Mouse (Mus musculus) lung, embryonic 16.5 days (tissue): ENCODE results near the gene Aifm2. TPM values are rescaled to one million over a fixed set of nuclear protein-coding genes. Genes with fewer than 3 reads are reported as not detected.

Source experiments
- ATAC-seq: fragments of 200-750 bp; cut with Nextera tagmentation; 2 replicates; pipeline ENCODE4 v1.8.0; 2017; ENCODE audit warnings: low read depth, mild to moderate bottlenecking, moderate library complexity
- H3K27ac ChIP-seq: fragments of 300-500 bp; sonication (generic); 2 replicates; pipeline ENCODE4 v1.5.1; 2014; ENCODE audit warnings: mild to moderate bottlenecking, control low read depth, low read length
- H3K27me3 ChIP-seq: fragments of 300-500 bp; sonication (generic); 2 replicates; pipeline ENCODE4 v1.6.1; 2014; ENCODE audit warnings: low read depth, low read length, mixed read lengths; ENCODE audit not compliant: control insufficient read depth, insufficient read depth
- H3K36me3 ChIP-seq: fragments of 300-500 bp; sonication (generic); 2 replicates; pipeline ENCODE4 v1.6.1; 2014; ENCODE audit warnings: low read length; ENCODE audit not compliant: control insufficient read depth, insufficient read depth
- H3K4me1 ChIP-seq: fragments of 300-500 bp; sonication (generic); replicated peaks from 2 replicates; pipeline ENCODE4 v1.6.1; 2014; ENCODE audit warnings: low read length, mixed read lengths; ENCODE audit not compliant: control insufficient read depth, insufficient read depth
- H3K4me2 ChIP-seq: fragments of 300-500 bp; sonication (generic); 2 replicates; pipeline ENCODE4 v1.6.1; 2014; ENCODE audit warnings: low read depth, low read length, control low read depth
- H3K4me3 ChIP-seq: fragments of 300-500 bp; sonication (generic); 2 replicates; pipeline ENCODE4 v1.5.1; 2014; ENCODE audit warnings: mild to moderate bottlenecking, low read length, control low read depth
- H3K9ac ChIP-seq: fragments of 300-500 bp; sonication (generic); 2 replicates; pipeline ENCODE4 v1.6.1; 2014; ENCODE audit warnings: low read length, control low read depth
- H3K9me3 ChIP-seq: fragments of 300-500 bp; sonication (generic); 2 replicates; pipeline ENCODE4 v1.6.1; 2016; ENCODE audit warnings: low read length; ENCODE audit not compliant: control insufficient read depth
- WGBS: fragments of 180-500 bp; shearing (Covaris S2); extraction: QIAGEN DNeasy Blood & Tissue Kit; methylation state at CpG from one replicate; pipeline ENCODE4 v1.1.7; 2014; 5-methylcytosine and 5-hydroxymethylcytosine counted together
- polyA plus RNA-seq: library from polyadenylated mRNA; unstranded; fragments of >200 nt; fragmentation: Nextera tagmentation; extraction: Ambion mirVana; gene quantifications from 2 replicates; pipeline ENCODE4 v1.2.1, GENCODE M21; 2015

The Aifm2 gene
- polyA plus RNA-seq, 1 experiment from 2014 or later: 16.9 TPM

DNA sequence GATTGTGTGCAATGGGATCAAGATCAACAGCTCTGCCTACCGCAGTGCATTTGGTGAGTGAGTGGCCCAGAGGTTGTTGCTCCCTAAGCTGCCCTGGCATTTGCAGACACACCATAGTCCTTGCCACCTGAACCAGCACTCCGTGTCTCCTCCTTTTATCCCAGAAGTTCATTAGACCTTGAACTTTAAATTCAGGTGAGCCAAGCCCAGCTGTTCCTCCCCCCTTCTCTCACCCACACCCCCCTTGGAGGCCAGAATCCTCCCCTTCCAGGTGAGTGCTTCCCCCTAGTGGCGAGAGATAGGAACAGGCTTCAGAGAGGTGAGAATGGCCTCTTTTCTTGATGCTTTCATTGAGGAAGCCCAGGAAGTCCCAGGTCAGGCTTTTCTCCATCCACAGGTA lies 19.3 kb downstream of the Aifm2 start:
- Histone ChIP-seq H3K4me3 (no peak overlapping the region), H3K27ac (no peak overlapping the region), H3K36me3 (peaks cover under 1% of the 10 kb centered on the region; the same call in 1 of the 2 replicates), H3K9ac (no peak overlapping the region), H3K27me3 (no peaks in the 10 kb centered on the region), H3K9me3 (no peaks in the 10 kb centered on the region), H3K4me2 (no peak overlapping the region), H3K4me1 (no peaks in the 10 kb centered on the region; the same call in 1 of the 2 replicates)
- 39% methylated on average over 3 of the region's 3 CpGs for WGBS
- no peak for ATAC-seq

DNA sequence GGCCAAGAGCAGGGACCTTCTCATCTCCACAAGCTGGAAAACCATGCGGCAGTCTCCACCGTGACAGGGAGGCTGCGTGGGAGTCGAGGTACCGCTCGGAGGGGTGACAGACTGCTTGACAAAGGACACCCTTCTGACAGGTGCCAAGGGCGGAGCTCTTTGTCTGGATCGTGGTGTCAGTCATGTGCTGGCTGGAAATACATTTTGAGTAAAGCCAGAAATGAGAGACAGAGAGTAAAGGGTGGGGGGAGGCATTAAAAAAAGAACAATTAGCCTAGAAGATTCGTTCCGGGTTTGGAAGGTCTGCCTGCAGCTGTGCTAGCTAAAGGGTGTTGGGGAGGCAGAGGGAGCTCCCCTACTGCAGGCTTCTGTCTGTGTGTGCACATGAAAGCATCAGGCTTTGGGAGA lies 21.6 kb downstream of the Aifm2 start:
- Histone ChIP-seq H3K27me3 (no peaks in the 10 kb centered on the region), H3K4me2 (no peak overlapping the region), H3K9ac (no peak overlapping the region), H3K9me3 (no peaks in the 10 kb centered on the region), H3K4me3 (no peak overlapping the region), H3K4me1 (no peaks in the 10 kb centered on the region; the same call in 1 of the 2 replicates), H3K27ac (no peak overlapping the region), H3K36me3 (peaks cover 9% of the 10 kb centered on the region)
- no peak for ATAC-seq
- 57% methylated on average over 10 of the region's 10 CpGs for WGBS

DNA sequence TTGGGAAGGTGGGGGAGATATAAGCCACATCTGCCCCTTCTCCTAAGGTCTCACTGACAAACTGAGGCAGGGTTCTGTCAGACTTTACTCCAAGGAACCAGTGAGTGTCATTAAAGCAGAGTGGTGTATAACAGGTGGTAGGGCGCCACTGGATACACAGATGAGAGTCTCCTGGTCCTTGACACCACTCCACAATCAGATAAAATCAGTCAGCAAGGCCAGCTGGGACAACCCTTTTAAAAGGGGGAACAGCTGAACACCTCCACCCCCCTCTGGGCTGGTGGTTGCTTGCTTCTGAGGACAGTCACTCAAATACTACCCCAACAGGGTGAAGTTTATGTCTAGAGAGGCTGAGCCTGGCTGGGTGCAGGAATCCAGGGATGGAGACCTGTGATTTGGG lies 22.5 kb downstream of the Aifm2 start:
- WGBS: 58% methylated on average over 1 of the region's 1 CpGs
- no peaks in the 10 kb centered on the region for H3K4me1 ChIP-seq
- H3K9me3 ChIP-seq: no peaks in the 10 kb centered on the region
- no peak overlapping the region for H3K4me2 ChIP-seq
- no peak overlapping the region for H3K4me3 ChIP-seq
- H3K36me3 ChIP-seq: peaks cover 10% of the 10 kb centered on the region
- ATAC-seq: no peak
- H3K27ac ChIP-seq: no peak overlapping the region
- no peak overlapping the region for H3K9ac ChIP-seq
- no peaks in the 10 kb centered on the region for H3K27me3 ChIP-seq

DNA sequence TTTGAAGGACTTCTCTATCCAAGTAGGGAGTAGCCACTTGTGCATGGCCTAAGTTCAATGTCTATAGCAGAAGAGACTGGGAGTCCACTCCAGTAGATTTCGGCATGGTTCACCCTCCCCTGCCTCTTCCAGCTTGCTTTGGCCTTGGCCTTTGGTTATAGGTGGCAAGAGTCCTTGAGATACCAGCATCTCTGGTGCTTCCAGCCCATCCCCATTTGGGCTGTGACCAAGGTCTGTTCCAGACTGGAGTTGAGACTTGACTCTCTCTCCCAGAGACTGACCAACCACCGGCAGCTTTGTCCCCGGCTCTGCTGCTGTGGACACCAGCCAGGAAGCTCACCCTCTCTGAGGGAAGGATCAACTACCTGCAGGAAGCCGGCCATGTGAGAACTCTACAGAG lies 23.1 kb downstream of the Aifm2 start:
- Histone ChIP-seq H3K27me3 (no peaks in the 10 kb centered on the region), H3K27ac (no peak overlapping the region), H3K4me2 (no peak overlapping the region), H3K9ac (no peak overlapping the region), H3K9me3 (no peaks in the 10 kb centered on the region), H3K4me1 (no peaks in the 10 kb centered on the region), H3K4me3 (no peak overlapping the region), H3K36me3 (peaks cover 11% of the 10 kb centered on the region)
- no peak for ATAC-seq
- WGBS: 89% methylated on average over 4 of the region's 4 CpGs

DNA sequence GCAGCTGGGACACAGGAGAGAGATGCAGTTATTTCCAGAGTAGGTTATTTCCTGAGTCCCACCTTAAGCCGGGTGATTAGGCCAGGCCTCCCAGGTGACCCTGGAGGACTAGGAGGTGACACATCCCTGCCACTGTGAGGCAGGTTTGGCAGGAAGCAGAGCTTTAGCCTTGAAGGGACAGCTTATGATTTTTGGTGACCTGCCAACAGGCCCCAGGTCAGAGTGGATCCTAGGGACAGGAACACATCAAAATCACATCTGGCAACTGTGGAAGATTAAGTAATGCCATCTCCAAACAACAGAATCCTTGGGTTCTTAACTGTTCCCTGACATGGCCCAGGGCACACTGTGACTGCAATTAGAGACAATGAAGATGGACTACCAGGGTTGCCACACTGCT lies 26.2 kb downstream of the Aifm2 start:
- no peaks in the 10 kb centered on the region; the same call in 1 of the 2 replicates for H3K9me3 ChIP-seq
- H3K9ac ChIP-seq: no peak overlapping the region
- no peak for ATAC-seq
- H3K4me2 ChIP-seq: no peak overlapping the region
- no peaks in the 10 kb centered on the region for H3K27me3 ChIP-seq
- no peaks in the 10 kb centered on the region for H3K4me1 ChIP-seq
- no peak overlapping the region for H3K4me3 ChIP-seq
- H3K27ac ChIP-seq: no peak overlapping the region
- WGBS: 71% methylated on average over 1 of the region's 1 CpGs
- H3K36me3 ChIP-seq: peaks cover 24% of the 10 kb centered on the region

DNA sequence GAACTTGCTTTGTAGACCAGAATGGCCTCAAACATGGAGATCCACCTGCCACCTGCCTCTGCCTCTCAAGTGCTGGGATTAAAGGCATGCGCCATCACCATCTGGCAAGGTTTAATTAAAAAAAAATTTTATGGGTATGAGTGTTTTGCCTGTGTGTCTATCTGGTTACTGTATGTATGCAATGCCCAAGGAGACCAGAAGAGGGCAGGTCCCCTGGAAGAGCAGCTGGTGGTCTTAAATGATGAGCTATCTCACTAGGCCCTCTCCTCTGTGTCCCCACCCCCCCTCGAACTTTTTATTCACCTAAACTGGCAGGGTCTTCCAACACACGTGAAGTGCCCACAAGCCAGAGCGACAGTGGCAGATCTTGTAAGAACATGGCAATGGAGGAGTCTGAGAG lies 26.8 kb downstream of the Aifm2 start:
- no peaks in the 10 kb centered on the region; the same call in 1 of the 2 replicates for H3K9me3 ChIP-seq
- H3K9ac ChIP-seq: no peak overlapping the region
- no peak overlapping the region for H3K27ac ChIP-seq
- no peak overlapping the region for H3K4me2 ChIP-seq
- ATAC-seq: no peak
- no peak overlapping the region for H3K4me3 ChIP-seq
- H3K36me3 ChIP-seq: peaks cover 28% of the 10 kb centered on the region
- no peaks in the 10 kb centered on the region for H3K4me1 ChIP-seq
- no peaks in the 10 kb centered on the region for H3K27me3 ChIP-seq
- 83% methylated on average over 4 of the region's 4 CpGs for WGBS

DNA sequence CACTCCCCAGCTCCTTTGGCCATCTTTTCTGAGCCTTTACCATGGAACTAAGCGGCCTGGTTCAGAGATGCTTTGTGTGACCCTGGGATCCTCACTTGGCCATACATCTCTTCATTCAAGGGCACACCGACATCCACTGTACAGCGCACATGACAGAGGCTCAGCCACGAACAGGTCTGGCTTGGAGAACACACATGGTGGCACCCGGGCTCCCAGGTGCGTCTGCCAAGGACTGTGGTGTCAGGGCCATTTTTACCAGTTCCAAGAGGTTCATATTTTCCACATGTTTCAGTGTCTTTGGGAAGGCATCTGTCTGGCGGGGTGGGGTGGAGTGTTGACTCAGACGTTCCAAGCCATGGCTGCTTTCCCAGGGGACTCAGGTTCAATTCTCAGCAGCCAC lies 27.3 kb downstream of the Aifm2 start:
- Histone ChIP-seq H3K36me3 (peaks cover 31% of the 10 kb centered on the region), H3K4me3 (no peak overlapping the region), H3K4me1 (no peaks in the 10 kb centered on the region), H3K27ac (no peak overlapping the region), H3K9ac (no peak overlapping the region), H3K27me3 (no peaks in the 10 kb centered on the region), H3K4me2 (no peak overlapping the region), H3K9me3 (no peaks in the 10 kb centered on the region; the same call in 1 of the 2 replicates)
- WGBS: 90% methylated on average over 8 of the region's 8 CpGs
- ATAC-seq: no peak

DNA sequence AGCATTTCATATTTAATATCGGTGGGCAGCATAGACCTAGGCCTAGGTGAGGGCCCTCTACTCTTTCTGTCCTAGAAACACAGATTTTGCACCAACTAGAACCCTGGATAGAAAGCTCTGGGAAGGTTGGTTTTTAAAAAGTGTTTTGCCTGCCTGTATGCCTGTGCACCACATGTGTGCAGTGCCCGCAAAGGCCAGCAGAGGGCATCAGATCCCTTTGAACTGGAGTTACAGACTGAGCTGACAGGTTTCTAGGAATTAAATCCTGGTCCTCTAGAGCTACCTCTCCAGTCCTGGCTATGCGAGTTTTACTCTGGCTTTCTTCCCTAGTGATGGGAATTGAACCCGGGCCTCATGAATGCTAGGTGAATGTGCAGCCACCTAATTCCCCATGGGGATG lies 30.1 kb downstream of the Aifm2 start:
- H3K9me3 ChIP-seq: no peaks in the 10 kb centered on the region; the same call in 1 of the 2 replicates
- no peaks in the 10 kb centered on the region for H3K27me3 ChIP-seq
- ATAC-seq: no peak
- no peaks in the 10 kb centered on the region for H3K4me1 ChIP-seq
- H3K27ac ChIP-seq: no peak overlapping the region
- no peak overlapping the region for H3K4me2 ChIP-seq
- peaks cover 28% of the 10 kb centered on the region for H3K36me3 ChIP-seq
- WGBS: 91% methylated on average over 4 of the region's 4 CpGs
- no peak overlapping the region for H3K9ac ChIP-seq
- H3K4me3 ChIP-seq: no peak overlapping the region

DNA sequence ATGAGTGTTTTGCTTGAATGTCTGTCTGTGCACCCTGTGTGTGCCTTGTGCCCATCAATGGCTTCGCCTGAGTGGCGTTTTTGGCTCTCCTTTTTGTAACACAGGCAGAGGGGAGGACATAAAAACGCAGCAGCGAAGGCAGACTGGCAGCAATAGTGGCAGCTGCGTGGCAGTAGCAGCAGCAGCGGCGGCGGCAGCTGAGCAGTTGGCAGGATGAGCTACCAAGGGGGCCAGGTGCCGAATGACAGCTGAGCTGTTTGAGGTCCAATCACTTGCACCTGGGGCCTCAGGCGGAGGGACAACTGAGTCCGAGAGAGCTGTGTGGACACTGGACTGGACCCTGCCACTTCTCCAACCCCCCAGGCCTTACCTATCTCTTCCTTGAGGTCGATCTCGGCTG lies 32.2 kb downstream of the Aifm2 start:
- Histone ChIP-seq H3K36me3 (peaks cover 35% of the 10 kb centered on the region), H3K4me2 (no peak overlapping the region), H3K27ac (no peak overlapping the region), H3K27me3 (no peaks in the 10 kb centered on the region), H3K4me1 (no peaks in the 10 kb centered on the region), H3K9ac (no peak overlapping the region), H3K9me3 (no peaks in the 10 kb centered on the region; the same call in 1 of the 2 replicates), H3K4me3 (no peak overlapping the region)
- WGBS: 92% methylated on average over 13 of the region's 13 CpGs
- no peak for ATAC-seq

DNA sequence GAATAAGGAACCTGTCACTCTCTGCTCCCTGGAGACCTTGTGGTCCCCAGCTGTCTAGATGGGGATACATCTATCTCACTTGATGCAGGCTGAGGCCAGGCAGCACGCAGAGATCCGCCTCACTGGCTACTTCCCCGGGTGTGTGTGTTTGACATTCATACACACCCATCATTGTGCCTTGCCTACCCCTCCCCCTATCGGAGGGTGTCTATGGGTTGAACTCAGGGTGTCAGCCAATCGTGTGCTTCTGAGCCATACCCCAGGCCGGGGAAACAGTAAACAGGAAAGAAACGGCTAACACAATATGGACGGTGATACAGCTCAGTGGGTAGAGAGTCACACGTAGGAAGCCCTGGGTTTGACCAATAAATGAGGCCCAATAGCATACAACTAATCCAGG lies 35.0 kb downstream of the Aifm2 start:
- H3K4me2 ChIP-seq: no peak overlapping the region
- peaks cover 36% of the 10 kb centered on the region for H3K36me3 ChIP-seq
- H3K9ac ChIP-seq: no peak overlapping the region
- H3K27me3 ChIP-seq: no peaks in the 10 kb centered on the region
- no peak overlapping the region for H3K27ac ChIP-seq
- 0 out of 2 replicates have a peak, but pooled peaks have one; percentile 17 for ATAC-seq
- no peaks in the 10 kb centered on the region for H3K4me1 ChIP-seq
- H3K4me3 ChIP-seq: no peak overlapping the region
- H3K9me3 ChIP-seq: no peaks in the 10 kb centered on the region; the same call in 1 of the 2 replicates
- WGBS: 64% methylated on average over 9 of the region's 9 CpGs
